8 mouse cellular contexts compared by ENCODE assay signal in genomic region chr2:84855732-84856131, GRCm38 (mm10). TPM values are rescaled to one million over a fixed set of nuclear protein-coding genes. Genes with fewer than 3 reads are reported as not detected.
DNase-seq lines count a peak whose midpoint lies in the region; ATAC-seq and TF ChIP-seq lines count a peak whose summit lies in the region.

No protein-coding gene starts in this region.

- H3K9ac ChIP-seq in forebrain, embryonic 14.5 days (ENCODE audit: low read length): no peak overlapping the region
- no peak overlapping the region for H3K9ac ChIP-seq in lung, embryonic 14.5 days

- peak; percentile 13 to 26 for DNase-seq in cerebellum, adult 18-20 months
- DNase-seq in cerebellum, adult 11-12 months: no peak
- DNase-seq in spleen, adult 18-20 months: peak; percentile 19 to 41
- DNase-seq in spleen, adult 12 weeks (ENCODE audit: low spot score): no peak
- DNase-seq in forebrain, embryonic 14.5 days (ENCODE audit: low spot score): peak; percentile 79
- DNase-seq in kidney, adult 11 months: peak; percentile 37
- DNase-seq in lung, embryonic 14.5 days: peak; percentile 78
- DNase-seq in skeletal muscle tissue, adult 2 months (ENCODE audit: low read depth, low spot score): peak; percentile 54

- no peaks in the 10 kb centered on the region for H3K27me3 ChIP-seq in forebrain, embryonic 14.5 days (replicated peaks; ENCODE audit: control insufficient read depth, insufficient read depth, low read length)
- no peaks in the 10 kb centered on the region for H3K27me3 ChIP-seq in lung, embryonic 14.5 days (ENCODE audit: insufficient read depth, low read length)

- 49% methylated on average over 2 of the region's 2 CpGs for WGBS in forebrain, embryonic 14.5 days
- WGBS in lung, embryonic 14.5 days: 52% methylated on average over 2 of the region's 2 CpGs

- peak; percentile 81 for ATAC-seq in forebrain, embryonic 14.5 days
- ATAC-seq in lung, embryonic 14.5 days (ENCODE audit: insufficient read depth): peak; percentile 36

- H3K9me3 ChIP-seq in forebrain, embryonic 14.5 days (replicated peaks; ENCODE audit: control insufficient read depth, low read length): no peaks in the 10 kb centered on the region
- no peaks in the 10 kb centered on the region for H3K9me3 ChIP-seq in lung, embryonic 14.5 days (ENCODE audit: low read depth, low read length)

- H3K4me2 ChIP-seq in forebrain, embryonic 14.5 days (ENCODE audit: low read length): no peak overlapping the region
- no peak overlapping the region for H3K4me2 ChIP-seq in lung, embryonic 14.5 days

- H3K27ac ChIP-seq in forebrain, embryonic 14.5 days (ENCODE audit: low read depth, low read length): no peak overlapping the region
- no peak overlapping the region for H3K27ac ChIP-seq in lung, embryonic 14.5 days (ENCODE audit: low read depth)

- H3K4me3 ChIP-seq in forebrain, embryonic 14.5 days (ENCODE audit: low read depth, low read length): no peak overlapping the region
- no peak overlapping the region for H3K4me3 ChIP-seq in lung, embryonic 14.5 days (ENCODE audit: low read depth, low read length)

- H3K4me1 ChIP-seq in forebrain, embryonic 14.5 days (ENCODE audit: control insufficient read depth, insufficient read depth, low read length): no peaks in the 10 kb centered on the region
- no peaks in the 10 kb centered on the region for H3K4me1 ChIP-seq in lung, embryonic 14.5 days (ENCODE audit: insufficient read depth)

- no peaks in the 10 kb centered on the region for H3K36me3 ChIP-seq in forebrain, embryonic 14.5 days (ENCODE audit: control insufficient read depth, insufficient read depth, low read length)
- H3K36me3 ChIP-seq in lung, embryonic 14.5 days (ENCODE audit: insufficient read depth): peaks cover 81% of the 10 kb centered on the region

- peak; percentile 94 for TF ChIP-seq CTCF in lung, embryonic 14.5 days (IDR thresholded peaks at IDR 0.05; ENCODE audit: low read depth)

RNA-seq across cellular contexts. Expression of gene Slc43a1, which starts 17.1 kb away (rescaled TPM):
- 3.4 and 4.0 TPM in 2 replicates for polyA plus RNA-seq in forebrain, embryonic 14.5 days (2014; fragmentation: Nextera tagmentation; extraction: Ambion mirVana)
- polyA plus RNA-seq in lung, embryonic 14.5 days (2014; fragmentation: Nextera tagmentation; extraction: Ambion mirVana): 18.8 and 20.2 TPM in 2 replicates

RNA-seq across cellular contexts. Expression of gene Timm10, which starts 28.9 kb away (rescaled TPM):
- polyA plus RNA-seq in forebrain, embryonic 14.5 days (2014; fragmentation: Nextera tagmentation; extraction: Ambion mirVana): 70.2 and 90.7 TPM in 2 replicates
- polyA plus RNA-seq in lung, embryonic 14.5 days (2014; fragmentation: Nextera tagmentation; extraction: Ambion mirVana): 55.4 and 58.7 TPM in 2 replicates

RNA-seq across cellular contexts. Expression of gene Rtn4rl2, which starts 30.8 kb away (rescaled TPM):
- 7.5 and 13.6 TPM in 2 replicates for polyA plus RNA-seq in forebrain, embryonic 14.5 days (2014; fragmentation: Nextera tagmentation; extraction: Ambion mirVana)
- 1.1 and 1.2 TPM in 2 replicates for polyA plus RNA-seq in lung, embryonic 14.5 days (2014; fragmentation: Nextera tagmentation; extraction: Ambion mirVana)

RNA-seq across cellular contexts. Expression of gene Smtnl1, which starts 33.3 kb away (rescaled TPM):
- polyA plus RNA-seq in forebrain, embryonic 14.5 days (2014; fragmentation: Nextera tagmentation; extraction: Ambion mirVana): not detected in 2 replicates
- polyA plus RNA-seq in lung, embryonic 14.5 days (2014; fragmentation: Nextera tagmentation; extraction: Ambion mirVana): 0.11 and 0.24 TPM in 2 replicates

RNA-seq across cellular contexts. Expression of gene Ube2l6, which starts 57.1 kb away (rescaled TPM):
- 21.8 and 23.7 TPM in 2 replicates for polyA plus RNA-seq in forebrain, embryonic 14.5 days (2014; fragmentation: Nextera tagmentation; extraction: Ambion mirVana)
- polyA plus RNA-seq in lung, embryonic 14.5 days (2014; fragmentation: Nextera tagmentation; extraction: Ambion mirVana): 39.1 and 40.0 TPM in 2 replicates

Comparison
In these comparisons a context has a peak if more than half of its experiments do, and no peak if none do; other contexts are left out.
1. DNase-seq: peak in cerebellum, adult 18-20 months (2 of 2), spleen, adult 18-20 months (2 of 2), forebrain, embryonic 14.5 days (single experiment), kidney, adult 11 months (single experiment), lung, embryonic 14.5 days (single experiment) and skeletal muscle tissue, adult 2 months (single experiment); none in cerebellum, adult 11-12 months (single experiment) and spleen, adult 12 weeks (single experiment).